Mouse (Mus musculus) bone marrow, adult 2 months (tissue): ENCODE measurements at regions not wholly inside any gene's neighbourhood (a gene's known extent, or its start where the extent isn't known, plus 50 kb on each side); places are given as distances from the start of the nearest gene placed in this dataset.

Experiments
- H3K27ac ChIP-seq: fragments of 200-500 bp; 2 replicates; pipeline ENCODE4 v1.5.1; 2012; ENCODE audit warnings: low read depth, mild to moderate bottlenecking, control low read depth, inconsistent platforms, low read length; ENCODE audit not compliant: control insufficient read depth, poor library complexity, insufficient read depth
- H3K4me1 ChIP-seq: fragments of 200-500 bp; 2 replicates; pipeline ENCODE4 v1.6.1; 2011; ENCODE audit warnings: low read length; ENCODE audit not compliant: control insufficient read depth, insufficient read depth
- H3K4me3 ChIP-seq: fragments of 200-500 bp; replicated peaks from 2 replicates; pipeline ENCODE3; 2011; ENCODE audit warnings: mild to moderate bottlenecking, low read depth, low read length, control low read depth; ENCODE audit not compliant: control insufficient read depth
- CTCF ChIP-seq: fragments of 200-500 bp; IDR thresholded peaks from 2 replicates; pipeline ENCODE4 v1.5.1; 2011; ENCODE audit warnings: low read length, control low read depth; ENCODE audit not compliant: control insufficient read depth, insufficient read depth
- POLR2A ChIP-seq: fragments of 200-500 bp; IDR thresholded peaks from 2 replicates; pipeline ENCODE4 v1.6.1; 2011; ENCODE audit warnings: low read depth, mild to moderate bottlenecking, control low read depth, low read length, borderline replicate concordance; ENCODE audit not compliant: control insufficient read depth
- WGBS: fragments of 180-500 bp; shearing (Covaris S2); methylation state at CpG from one replicate; pipeline ENCODE4 v1.1.7; 2018; 5-methylcytosine and 5-hydroxymethylcytosine counted together

DNA sequence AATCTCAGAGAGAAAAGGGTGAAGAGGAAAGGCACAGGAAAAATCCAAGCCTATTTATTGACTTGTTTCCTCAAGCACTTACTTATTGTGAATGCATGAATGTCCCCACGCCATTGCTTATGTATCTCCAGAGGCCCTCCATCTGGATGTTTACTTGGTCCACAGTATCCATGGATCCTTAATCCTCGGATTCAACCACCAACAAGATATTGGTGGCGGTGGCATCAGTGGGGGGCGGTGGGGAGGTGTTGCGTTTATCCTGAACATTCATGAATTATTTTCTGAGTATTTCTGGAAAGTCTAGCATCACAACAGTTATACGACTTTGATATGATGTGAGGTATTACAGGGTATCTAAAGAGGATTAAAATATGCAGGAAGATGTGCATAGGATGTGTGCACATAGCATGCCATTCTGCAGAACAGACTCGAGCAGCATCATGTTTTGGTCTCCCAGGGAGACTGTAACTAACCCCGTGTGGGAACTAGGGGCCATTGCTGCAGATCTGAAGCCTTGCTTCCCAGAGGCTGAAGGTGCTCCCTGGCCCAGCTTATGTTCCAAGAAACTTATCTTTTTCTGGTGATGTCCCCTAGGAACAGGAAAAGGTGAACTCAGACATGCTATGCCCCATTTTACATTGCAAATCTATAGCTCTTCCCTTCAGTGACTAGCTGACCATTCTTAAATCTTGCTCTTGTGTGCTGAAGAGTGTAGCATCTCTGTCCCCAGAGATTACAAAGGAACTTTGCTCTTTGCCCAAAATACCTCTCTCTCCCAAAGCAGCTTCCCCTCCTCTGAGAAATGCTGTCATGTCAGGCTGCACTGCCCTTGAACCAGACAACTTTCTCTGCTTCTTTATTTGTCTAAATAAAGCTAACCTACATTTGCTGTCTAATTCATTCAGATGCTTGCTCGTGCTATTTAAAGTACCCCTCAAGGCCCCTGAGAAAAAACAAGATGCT lies 75.0 kb upstream of the Mkln1 start:
- H3K27ac ChIP-seq, result no peak overlapping the region
- TF ChIP-seq POLR2A (no peak), CTCF (no peak)
- whole genome bisulfite sequencing, result 77% methylated on average over 9 of the region's 9 CpGs
- H3K4me1 ChIP-seq, result no peaks in the 10 kb centered on the region
- no peak overlapping the region for H3K4me3 ChIP-seq

DNA sequence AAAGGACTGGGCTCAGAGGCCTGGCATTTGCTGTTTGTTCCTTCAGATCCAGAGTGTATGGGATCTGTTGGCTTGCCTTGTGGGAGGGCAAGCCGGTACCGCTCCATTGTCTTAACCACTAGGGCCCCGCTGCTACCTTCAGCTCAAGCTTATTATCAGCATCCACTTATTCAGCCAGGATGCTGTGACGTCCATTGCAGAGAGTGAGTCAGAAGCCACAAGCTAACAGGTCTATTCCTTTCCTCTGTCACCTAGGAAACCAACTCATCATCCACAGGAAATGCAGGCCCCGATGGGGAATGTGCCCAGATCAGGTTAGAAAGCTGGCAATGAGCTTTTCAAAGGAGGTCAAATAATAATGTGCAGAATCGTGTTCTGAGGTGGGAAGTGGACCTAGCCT lies 73.8 kb upstream of the Mkln1 start:
- no peaks in the 10 kb centered on the region for H3K4me1 ChIP-seq
- WGBS, result 39% methylated on average over 6 of the region's 6 CpGs
- TF ChIP-seq POLR2A, result no peak
- TF ChIP-seq CTCF, result no peak
- H3K4me3 ChIP-seq, result no peak overlapping the region
- H3K27ac ChIP-seq, result no peak overlapping the region

DNA sequence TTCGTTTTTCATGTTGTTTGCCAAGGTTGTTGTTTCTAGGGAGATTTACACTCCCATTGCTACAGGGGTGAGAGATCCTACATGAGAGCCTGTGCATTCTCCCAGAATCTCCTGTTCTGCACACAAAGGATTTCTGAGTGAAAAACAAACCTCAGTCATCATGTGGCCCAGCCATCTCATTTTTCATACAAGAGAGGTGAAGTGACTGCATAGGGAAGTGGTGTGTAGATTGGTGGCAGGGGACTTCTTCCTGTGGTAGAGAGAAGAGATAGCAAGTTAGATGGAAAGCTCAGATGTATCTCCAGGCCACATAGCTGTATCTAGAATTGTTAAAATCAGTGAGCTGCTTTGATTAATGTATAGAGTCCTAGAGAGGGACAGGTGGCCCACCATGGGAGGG lies 72.9 kb upstream of the Mkln1 start:
- no peak for TF ChIP-seq POLR2A
- no peak for TF ChIP-seq CTCF
- H3K27ac ChIP-seq, result no peak overlapping the region
- H3K4me1 ChIP-seq, result no peaks in the 10 kb centered on the region
- WGBS, result 71% methylated on average over 1 of the region's 1 CpGs
- H3K4me3 ChIP-seq, result no peak overlapping the region

DNA sequence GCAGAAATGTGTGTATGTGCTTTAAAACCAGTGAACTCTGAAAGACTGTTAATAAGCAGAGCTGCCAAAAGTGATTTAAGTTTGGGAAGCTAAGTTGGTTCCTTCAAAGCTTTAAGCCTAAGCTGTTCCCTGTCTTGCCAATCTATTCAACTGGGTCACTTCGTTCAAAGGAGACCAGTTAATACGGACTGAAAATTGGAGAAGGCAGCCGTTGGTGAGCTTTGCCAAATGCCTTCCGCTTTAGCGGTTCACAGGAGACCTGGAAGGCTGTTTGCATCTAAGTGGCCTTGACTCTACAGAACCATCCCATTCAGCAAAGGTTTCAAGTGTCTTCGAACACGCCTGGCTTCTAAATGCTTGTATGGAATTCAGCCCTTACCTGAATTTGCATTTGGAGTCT lies 68.2 kb upstream of the Mkln1 start:
- 80% methylated on average over 7 of the region's 7 CpGs for WGBS

DNA sequence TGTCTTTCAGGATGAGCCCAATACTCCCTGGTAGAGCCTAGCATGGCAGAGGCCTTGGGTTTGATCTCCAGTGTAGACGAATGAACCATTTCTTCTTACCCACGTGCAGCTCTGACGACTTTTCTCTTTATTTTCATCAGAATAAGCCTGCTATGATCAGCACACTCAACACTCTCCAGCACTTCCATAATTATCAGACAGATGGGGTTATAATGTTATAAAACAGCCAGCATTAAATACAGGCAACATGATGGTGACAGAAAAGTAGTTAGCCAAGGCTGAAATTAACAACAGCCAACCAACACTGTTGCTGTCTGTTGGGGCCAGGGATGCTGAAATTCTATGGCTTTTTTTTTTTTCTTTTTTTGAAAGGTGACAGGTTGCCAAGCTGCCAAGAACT lies 67.7 kb upstream of the Mkln1 start:
- Histone ChIP-seq H3K4me1 (no peaks in the 10 kb centered on the region), H3K4me3 (no peak overlapping the region), H3K27ac (no peak overlapping the region)
- WGBS, result 79% methylated on average over 3 of the region's 3 CpGs
- no peak for TF ChIP-seq CTCF
- no peak for TF ChIP-seq POLR2A

More for the DNA sequence above, 68.2 kb upstream of the Mkln1 start:
- Histone ChIP-seq H3K4me3 (no peak overlapping the region), H3K27ac (no peak overlapping the region), H3K4me1 (no peaks in the 10 kb centered on the region)
- TF ChIP-seq POLR2A (no peak), CTCF (no peak)

DNA sequence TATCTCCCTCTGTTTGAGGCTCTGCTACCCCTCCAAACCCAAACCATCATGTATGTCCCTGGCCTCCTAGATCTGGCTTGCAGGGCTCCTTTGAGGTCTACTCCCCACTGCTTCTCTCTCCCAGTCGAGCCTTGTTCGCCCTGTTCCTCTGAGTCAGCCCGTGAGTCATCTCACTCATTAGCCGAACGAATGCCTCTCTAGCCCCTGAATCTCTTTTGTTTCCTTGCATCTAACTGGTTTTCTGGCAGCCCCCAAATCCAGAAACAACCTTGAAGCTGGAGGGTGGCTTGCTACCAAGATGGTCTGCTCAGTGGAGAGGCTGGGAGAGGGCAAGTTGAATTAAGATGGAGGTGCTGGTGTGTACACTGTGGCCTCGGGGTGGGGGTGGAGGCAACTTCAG lies 66.3 kb upstream of the Mkln1 start:
- H3K4me3 ChIP-seq, result no peak overlapping the region
- no peak overlapping the region for H3K27ac ChIP-seq
- 76% methylated on average over 6 of the region's 6 CpGs for WGBS
- no peak for TF ChIP-seq CTCF
- TF ChIP-seq POLR2A, result no peak
- H3K4me1 ChIP-seq, result no peaks in the 10 kb centered on the region

DNA sequence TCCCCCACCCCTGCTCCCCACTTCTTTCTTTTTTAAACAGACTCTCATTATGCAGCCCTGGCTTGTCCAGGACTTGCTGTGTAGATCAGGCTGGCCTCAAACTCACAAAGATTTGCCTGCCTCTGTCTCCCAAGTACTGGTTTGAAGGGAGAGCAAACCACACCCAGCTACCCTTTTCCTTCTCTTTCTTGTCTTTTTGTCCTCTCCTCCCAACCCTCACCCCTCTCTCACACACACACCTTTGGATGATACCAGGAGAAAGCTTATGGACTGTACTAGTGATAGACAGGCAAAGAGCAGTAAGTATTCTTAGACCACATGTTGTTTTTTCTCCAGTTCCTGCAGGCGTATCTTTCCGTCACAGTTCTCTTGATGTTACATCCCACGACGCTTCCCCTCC lies 65.8 kb upstream of the Mkln1 start:
- Histone ChIP-seq H3K4me1 (no peaks in the 10 kb centered on the region), H3K27ac (no peak overlapping the region), H3K4me3 (no peak overlapping the region)
- 83% methylated on average over 4 of the region's 4 CpGs for WGBS
- TF ChIP-seq CTCF (no peak), POLR2A (no peak)

DNA sequence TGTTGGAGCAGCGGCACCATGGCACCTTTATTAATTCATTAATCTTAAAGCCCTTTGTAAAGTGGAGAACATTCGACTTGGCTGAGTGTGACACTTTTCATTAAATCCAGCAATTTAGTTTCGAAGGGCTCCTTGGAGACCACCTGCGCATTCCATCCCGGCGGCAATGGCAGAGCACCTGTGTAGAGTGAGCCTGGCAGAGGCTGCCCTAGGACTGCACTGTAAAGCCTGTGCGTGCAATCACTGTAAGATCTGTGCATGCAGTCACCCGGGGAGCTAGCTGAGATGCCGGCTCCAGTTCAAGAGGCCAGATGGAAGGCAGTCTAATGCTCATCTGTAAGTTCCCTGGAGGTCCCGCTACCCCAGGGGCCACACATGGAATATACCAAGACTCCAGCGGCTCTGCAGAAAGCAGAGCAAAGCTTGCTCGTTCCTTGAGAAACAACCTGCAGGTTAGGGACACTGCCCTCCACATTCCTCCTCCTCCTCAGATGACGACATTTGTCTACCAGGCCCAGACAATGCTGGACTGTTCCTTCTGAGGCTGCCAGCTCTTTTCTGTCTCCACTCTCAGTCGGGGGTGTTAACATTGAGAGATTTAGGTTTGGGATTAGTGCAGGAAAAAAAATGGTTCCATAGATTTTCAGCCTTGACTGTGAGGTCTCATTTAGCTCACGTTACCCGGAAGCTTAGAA lies 65.2 kb upstream of the Mkln1 start:
- Histone ChIP-seq H3K27ac (no peak overlapping the region), H3K4me1 (no peaks in the 10 kb centered on the region), H3K4me3 (no peak overlapping the region)
- 82% methylated on average over 16 of the region's 16 CpGs for WGBS
- no peak for TF ChIP-seq POLR2A
